Comparison of ENCODE assay signal across 18 mouse cellular contexts in genomic region chr2:58754736-58755135, GRCm38 (mm10).
DNase-seq lines count a peak whose midpoint lies in the region; ATAC-seq and TF ChIP-seq lines count a peak whose summit lies in the region.
"Had no signal": no experiment of that assay in that cellular context is flagged by ENCODE, and none has a peak within 500 bp of the region (broad histone marks: within the 10 kb centered on the region; RNA-seq: fewer than 3 reads in every experiment).

No protein-coding gene starts in this region.

- TF ChIP-seq EP300 in liver, postnatal 0 days (IDR thresholded peaks at IDR 0.05; ENCODE audit: low read depth): peak; percentile 84

- H3K4me1 ChIP-seq in kidney, embryonic 14.5 days (ENCODE audit: control insufficient read depth, insufficient read depth, low read length): no peaks in the 10 kb centered on the region
- H3K4me1 ChIP-seq in liver, postnatal 0 days (ENCODE audit: insufficient read depth): peaks cover 4% of the 10 kb centered on the region; the same call in 1 of the 2 replicates
- H3K4me1 ChIP-seq: embryonic facial prominence, embryonic 12.5 days; forebrain, embryonic 15.5 days; heart, embryonic 12.5 days; hindbrain, embryonic 10.5 days had no signal

- no peaks in the 10 kb centered on the region for H3K36me3 ChIP-seq in kidney, embryonic 14.5 days (ENCODE audit: control insufficient read depth, insufficient read depth, low read length)
- no peaks in the 10 kb centered on the region for H3K36me3 ChIP-seq in liver, postnatal 0 days (replicated peaks; ENCODE audit: insufficient read depth, low read length)
- H3K36me3 ChIP-seq: embryonic facial prominence, embryonic 12.5 days; forebrain, embryonic 15.5 days; heart, embryonic 12.5 days; hindbrain, embryonic 10.5 days had no signal

- 84% methylated on average over 3 of the region's 3 CpGs for WGBS in kidney, embryonic 14.5 days
- 50% methylated on average over 3 of the region's 3 CpGs for WGBS in liver, postnatal 0 days (ENCODE audit: insufficient replicate concordance)

- TF ChIP-seq CTCF in liver, postnatal 0 days (IDR thresholded peaks at IDR 0.05; ENCODE audit: low read depth): no peak

- ATAC-seq in kidney, embryonic 14.5 days (ENCODE audit: low FRiP score, low TSS enrichment): no peak
- peak; percentile 95 for ATAC-seq in liver, postnatal 0 days
- ATAC-seq: activated CD4-positive, CD25-positive, alpha-beta regulatory T cell, adult 4 months; forebrain, embryonic 15.5 days; Patski had no signal

- no peak overlapping the region for H3K9ac ChIP-seq in kidney, embryonic 14.5 days (ENCODE audit: low read depth, low read length)
- no peak overlapping the region for H3K9ac ChIP-seq in liver, postnatal 0 days (replicated peaks)
- H3K9ac ChIP-seq: embryonic facial prominence, embryonic 12.5 days; forebrain, embryonic 15.5 days; heart, embryonic 12.5 days had no signal

- H3K4me3 ChIP-seq in kidney, embryonic 14.5 days (ENCODE audit: low read length): no peak overlapping the region
- H3K4me3 ChIP-seq in liver, postnatal 0 days (ENCODE audit: low read depth, low read length): no peak overlapping the region
- H3K4me3 ChIP-seq: embryonic facial prominence, embryonic 12.5 days; forebrain, embryonic 15.5 days; heart, embryonic 12.5 days; hindbrain, embryonic 10.5 days had no signal

- H3K27me3 ChIP-seq in kidney, embryonic 14.5 days (ENCODE audit: control insufficient read depth, insufficient read depth, low read length): no peaks in the 10 kb centered on the region
- H3K27me3 ChIP-seq in liver, postnatal 0 days (ENCODE audit: insufficient read depth, low read length): no peaks in the 10 kb centered on the region
- H3K27me3 ChIP-seq: embryonic facial prominence, embryonic 12.5 days; forebrain, embryonic 15.5 days; heart, embryonic 12.5 days; Patski had no signal

- no peaks in the 10 kb centered on the region for H3K9me3 ChIP-seq in kidney, embryonic 14.5 days (ENCODE audit: control insufficient read depth, low read length)
- H3K9me3 ChIP-seq in liver, postnatal 0 days (ENCODE audit: low read length): peaks cover 2% of the 10 kb centered on the region; the same call in 1 of the 2 replicates
- H3K9me3 ChIP-seq: embryonic facial prominence, embryonic 12.5 days; forebrain, embryonic 15.5 days; heart, embryonic 12.5 days had no signal

- no peak overlapping the region for H3K27ac ChIP-seq in kidney, embryonic 14.5 days (ENCODE audit: low read depth, low read length)
- H3K27ac ChIP-seq in liver, postnatal 0 days (ENCODE audit: low read depth): peak overlapping the region; percentile 89
- H3K27ac ChIP-seq: embryonic facial prominence, embryonic 12.5 days; forebrain, embryonic 15.5 days; hindbrain, embryonic 10.5 days had no signal

- DNase-seq in kidney, adult 11 months: peak; percentile 73
- DNase-seq in kidney, adult 9 months: peak; percentile 89
- no peak for DNase-seq in kidney, postnatal 10 days
- DNase-seq in kidney, postnatal 14 days: peak; percentile 25
- peak; percentile 61 for DNase-seq in liver, postnatal 0 days
- DNase-seq in ovary, postnatal 36 days (ENCODE audit: low spot score): no peak
- DNase-seq: adrenal gland, postnatal 14 days; cerebellum, adult 11-12 months; cerebellum, adult 9-10 months; cerebellum, postnatal 25 days; gastrocnemius, postnatal 10 days had no signal

- no peak overlapping the region for H3K4me2 ChIP-seq in kidney, embryonic 14.5 days (replicated peaks; ENCODE audit: low read depth, low read length)
- 0 out of 2 replicates have a peak overlapping the region, but pooled peaks have one; percentile 50 for H3K4me2 ChIP-seq in liver, postnatal 0 days (ENCODE audit: low read depth, low read length)
- H3K4me2 ChIP-seq: embryonic facial prominence, embryonic 12.5 days; forebrain, embryonic 15.5 days; heart, embryonic 12.5 days had no signal

Comparison
In these comparisons a context has a peak if more than half of its experiments do, and no peak if none do; other contexts are left out.
1. DNase-seq: peak in kidney, adult 11 months (single experiment), kidney, adult 9 months (single experiment), kidney, postnatal 14 days (single experiment) and liver, postnatal 0 days (single experiment); none in kidney, postnatal 10 days (single experiment) and ovary, postnatal 36 days (single experiment).